Mouse (Mus musculus) gastrocnemius, postnatal 4 days (tissue): Measurements from ENCODE around the gene Slc22a13. TPM values are rescaled to one million over a fixed set of nuclear protein-coding genes. Genes with fewer than 3 reads are reported as not detected.

Source experiments
- total RNA-seq, 2 experiments: library from RNA; stranded (reverse); gene quantifications; 2 replicates each; pipeline ENCODE4 v1.2.3; 2021

The Slc22a13 gene
- total RNA-seq, 2 experiments from 2014 or later, result not detected

Other genes with a start within 250 kb of the Slc22a13 start
- 1 to 10 TPM in 1 of 2 experiments, under 1 TPM in 1; 0.86 to 1.7 TPM for gene Vill, start 156.3 kb downstream of the Slc22a13 start, total RNA-seq
- 10 to 100 TPM; 16.5 to 17.2 TPM for gene Plcd1, start 115.6 kb downstream of the Slc22a13 start, total RNA-seq
- under 1 TPM; 0.12 to 0.13 TPM for gene Dlec1, start 106.6 kb downstream of the Slc22a13 start, total RNA-seq
- 1 to 10 TPM; 1.6 to 4.6 TPM for gene Acaa1b, start 52.0 kb downstream of the Slc22a13 start, total RNA-seq
- gene Gm47289, start 49.9 kb downstream of the Slc22a13 start, total RNA-seq, result not detected
- gene Oxsr1, start 113.3 kb upstream of the Slc22a13 start, total RNA-seq, result 10 to 100 TPM; 36.0 to 39.1 TPM
- 10 to 100 TPM; 52.9 to 58.1 TPM for gene Acaa1a, start 130.6 kb upstream of the Slc22a13 start, total RNA-seq
- gene Myd88, start 132.3 kb upstream of the Slc22a13 start, total RNA-seq, result 10 to 100 TPM; 13.1 to 14.4 TPM
- gene Xylb, start 148.3 kb upstream of the Slc22a13 start, total RNA-seq, result 1 to 10 TPM; 1.8 to 2.1 TPM
- not detected for gene Slc22a14, start 156.5 kb upstream of the Slc22a13 start, total RNA-seq
- gene Acvr2b, start 193.0 kb upstream of the Slc22a13 start, total RNA-seq, result 10 to 100 TPM; 18.8 to 24.0 TPM
- 1 to 10 TPM; 3.9 to 4.3 TPM for gene Exog, start 235.8 kb upstream of the Slc22a13 start, total RNA-seq